Mouse (Mus musculus) lung, postnatal 36 days (tissue): ENCODE results near the gene Fgf12.

Experiments used
- DNase-seq: peaks from one replicate; pipeline ENCODE4 v3.0.0; 2022; ENCODE audit warnings: mixed read lengths

Fgf12 gene

GRCm38 (mm10) chr16:28454821-28455220 is 298.0 kb downstream of the Fgf12 start:
- no peak for DNase-seq

GRCm38 (mm10) chr16:28447114-28447455 is 305.8 kb downstream of the Fgf12 start:
- no peak for DNase-seq

- no peak for DNase-seq
Measured at GRCm38 (mm10) chr16:28446334-28447113, 306.3 kb downstream of the Fgf12 start.

GRCm38 (mm10) chr16:28445800-28446333 is 307.0 kb downstream of the Fgf12 start:
- DNase-seq, result no peak

GRCm38 (mm10) chr16:28444993-28445799 is 307.7 kb downstream of the Fgf12 start:
- DNase-seq, result no peak

- no peak for DNase-seq
Measured at GRCm38 (mm10) chr16:28421617-28422016, 331.3 kb downstream of the Fgf12 start.

- peak; percentile 28 for DNase-seq
Measured at GRCm38 (mm10) chr16:28419693-28420299, 333.1 kb downstream of the Fgf12 start.

GRCm38 (mm10) chr16:28411210-28411817 is 341.6 kb downstream of the Fgf12 start:
- no peak for DNase-seq

GRCm38 (mm10) chr16:28408294-28408693 is 344.6 kb downstream of the Fgf12 start:
- DNase-seq, result no peak

GRCm38 (mm10) chr16:28407892-28408291 is 345.0 kb downstream of the Fgf12 start:
- DNase-seq, result no peak

GRCm38 (mm10) chr16:28404156-28404555 is 348.7 kb downstream of the Fgf12 start:
- no peak for DNase-seq

GRCm38 (mm10) chr16:28402701-28403100 is 350.2 kb downstream of the Fgf12 start:
- DNase-seq, result no peak

- DNase-seq, result no peak
Measured at GRCm38 (mm10) chr16:28391283-28391682, 361.6 kb downstream of the Fgf12 start.

- DNase-seq, result no peak
Measured at GRCm38 (mm10) chr16:28389114-28389513, 363.8 kb downstream of the Fgf12 start.

- DNase-seq, result no peak
Measured at GRCm38 (mm10) chr16:28374790-28375189, 378.1 kb downstream of the Fgf12 start.

- DNase-seq, result no peak
Measured at GRCm38 (mm10) chr16:28373311-28373710, 379.6 kb downstream of the Fgf12 start.

GRCm38 (mm10) chr16:28350624-28351023 is 402.2 kb downstream of the Fgf12 start:
- no peak for DNase-seq

- no peak for DNase-seq
Measured at GRCm38 (mm10) chr16:28345323-28345722, 407.5 kb downstream of the Fgf12 start.

GRCm38 (mm10) chr16:28337930-28338329 is 414.9 kb downstream of the Fgf12 start:
- peak; percentile 5 for DNase-seq

- no peak for DNase-seq
Measured at GRCm38 (mm10) chr16:28336700-28337099, 416.2 kb downstream of the Fgf12 start.

GRCm38 (mm10) chr16:28335025-28335424 is 417.8 kb downstream of the Fgf12 start:
- no peak for DNase-seq

- DNase-seq, result no peak
Measured at GRCm38 (mm10) chr16:28323576-28323975, 429.3 kb downstream of the Fgf12 start.

GRCm38 (mm10) chr16:28311618-28312017 is 441.2 kb downstream of the Fgf12 start:
- DNase-seq, result no peak
